Mouse (Mus musculus) lung, postnatal 0 days (tissue): ENCODE results near the gene Ccdc24.

Source experiments
- CTCF ChIP-seq: IDR thresholded peaks from 2 replicates; pipeline ENCODE4 v1.5.1; 2016; ENCODE audit warnings: antibody characterized with exemption, mild to moderate bottlenecking
- EP300 ChIP-seq: IDR thresholded peaks from 2 replicates; pipeline ENCODE4 v1.6.1; 2016; ENCODE audit warnings: antibody characterized with exemption, mild to moderate bottlenecking, control low read depth

GRCm38 (mm10) chr4:117846261-117846660 is 26.1 kb downstream of the Ccdc24 start:
- TF ChIP-seq CTCF (no peak), EP300 (no peak)
